Mouse (Mus musculus): Measurements from ENCODE around the gene Cygb. TPM values are rescaled to one million over a fixed set of nuclear protein-coding genes. Genes with fewer than 3 reads are reported as not detected.

The Cygb gene
- total and polyA plus RNA-seq, 2 experiments from 2014 or later = 21.1 to 38.8 TPM

- no peak overlapping the region for H3K27ac ChIP-seq (ENCODE audit: low read depth)
Observed at GRCm38 (mm10) chr11:116599230-116599629, 54.9 kb downstream of the Cygb start.

GRCm38 (mm10) chr11:116598193-116598592 lies 55.9 kb downstream of the Cygb start:
- peaks cover 47% of the 10 kb centered on the region for H3K36me3 ChIP-seq (replicated peaks; ENCODE audit: control insufficient read depth, insufficient read depth, low read length)
- no peak for ATAC-seq (ENCODE audit: insufficient read depth, low read depth)

More at GRCm38 (mm10) chr11:116599230-116599629, 54.9 kb downstream of the Cygb start:
- DNase-seq (ENCODE audit: low spot score) (no peak), ATAC-seq (ENCODE audit: insufficient read depth, low read depth) (no peak)
- H3K4me1 ChIP-seq (ENCODE audit: control insufficient read depth, insufficient read depth) = no peaks in the 10 kb centered on the region
- WGBS = 93% methylated on average over 15 of the region's 15 CpGs
- H3K9me3 ChIP-seq (replicated peaks; ENCODE audit: control insufficient read depth, low read length) = no peaks in the 10 kb centered on the region
- no peak overlapping the region for H3K9ac ChIP-seq (replicated peaks; ENCODE audit: low read depth, low read length)
- no peak for TF ChIP-seq CTCF (IDR thresholded peaks at IDR 0.05; ENCODE audit: low read depth)
- TF ChIP-seq EP300 (IDR thresholded peaks at IDR 0.05; ENCODE audit: low read depth) = no peak
- no peak overlapping the region for H3K4me3 ChIP-seq (ENCODE audit: low read depth, low read length)
- H3K27me3 ChIP-seq (ENCODE audit: control insufficient read depth, insufficient read depth, low read length) = no peaks in the 10 kb centered on the region
- H3K36me3 ChIP-seq (replicated peaks; ENCODE audit: control insufficient read depth, insufficient read depth, low read length) = peaks cover 58% of the 10 kb centered on the region
- H3K4me2 ChIP-seq (ENCODE audit: low read depth, low read length) = no peak overlapping the region

DNA sequence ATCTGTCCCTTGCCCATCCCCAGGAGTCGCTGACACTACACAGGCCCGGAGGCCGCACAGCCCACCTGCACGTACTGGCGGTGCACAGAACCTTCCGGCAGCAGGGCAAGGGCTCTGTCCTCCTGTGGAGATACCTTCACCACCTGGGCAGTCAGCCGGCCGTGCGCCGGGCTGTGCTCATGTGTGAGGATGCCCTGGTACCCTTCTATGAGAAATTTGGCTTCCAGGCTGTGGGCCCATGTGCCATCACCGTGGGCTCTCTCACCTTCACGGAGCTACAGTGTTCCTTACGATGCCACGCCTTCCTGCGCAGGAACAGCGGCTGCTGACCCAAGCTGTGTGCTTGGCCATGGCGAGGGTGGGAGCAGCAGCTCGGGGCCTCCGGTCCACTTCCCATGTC lies 57.3 kb downstream of the Cygb start:
- Histone ChIP-seq H3K27me3 (ENCODE audit: control insufficient read depth, insufficient read depth, low read length) (no peaks in the 10 kb centered on the region), H3K27ac (ENCODE audit: low read depth) (no peak overlapping the region), H3K9ac (replicated peaks; ENCODE audit: low read depth, low read length) (no peak overlapping the region), H3K36me3 (replicated peaks; ENCODE audit: control insufficient read depth, insufficient read depth, low read length) (peaks cover 36% of the 10 kb centered on the region), H3K4me2 (ENCODE audit: low read depth, low read length) (no peak overlapping the region), H3K4me3 (ENCODE audit: low read depth, low read length) (no peak overlapping the region), H3K9me3 (replicated peaks; ENCODE audit: control insufficient read depth, low read length) (no peaks in the 10 kb centered on the region), H3K4me1 (ENCODE audit: control insufficient read depth, insufficient read depth) (no peaks in the 10 kb centered on the region)
- 83% methylated on average over 19 of the region's 19 CpGs for WGBS
- TF ChIP-seq CTCF (IDR thresholded peaks at IDR 0.05; ENCODE audit: low read depth) (no peak), EP300 (IDR thresholded peaks at IDR 0.05; ENCODE audit: low read depth) (no peak)
- no peak for ATAC-seq (ENCODE audit: insufficient read depth, low read depth)
- DNase-seq (ENCODE audit: low spot score) = no peak

More at GRCm38 (mm10) chr11:116598193-116598592, 55.9 kb downstream of the Cygb start:
- H3K4me1 ChIP-seq (ENCODE audit: control insufficient read depth, insufficient read depth) = no peaks in the 10 kb centered on the region
- no peak overlapping the region for H3K27ac ChIP-seq (ENCODE audit: low read depth)
- H3K9ac ChIP-seq (replicated peaks; ENCODE audit: low read depth, low read length) = no peak overlapping the region
- no peak for DNase-seq (ENCODE audit: low spot score)
- 89% methylated on average over 8 of the region's 8 CpGs for WGBS
- no peaks in the 10 kb centered on the region for H3K9me3 ChIP-seq (replicated peaks; ENCODE audit: control insufficient read depth, low read length)
- H3K27me3 ChIP-seq (ENCODE audit: control insufficient read depth, insufficient read depth, low read length) = no peaks in the 10 kb centered on the region
- TF ChIP-seq EP300 (IDR thresholded peaks at IDR 0.05; ENCODE audit: low read depth) = no peak
- TF ChIP-seq CTCF (IDR thresholded peaks at IDR 0.05; ENCODE audit: low read depth) = no peak
- no peak overlapping the region for H3K4me2 ChIP-seq (ENCODE audit: low read depth, low read length)
- H3K4me3 ChIP-seq (ENCODE audit: low read depth, low read length) = no peak overlapping the region

Other genes with a start within 250 kb of the Cygb start
- 10.8 and 11.4 TPM in 2 replicates for gene Rnf157, start 241.3 kb downstream of the Cygb start, total RNA-seq (2014; rRNA removed; ENCODE audit: low replicate concordance)
- gene Rnf157, start 241.3 kb downstream of the Cygb start, polyA plus RNA-seq (2015; fragmentation: Nextera tagmentation; extraction: Ambion mirVana) = 2.2 and 3.5 TPM in 2 replicates
- 48.3 and 161 TPM in 2 replicates for gene Ubald2, start 220.2 kb downstream of the Cygb start, total RNA-seq (2014; rRNA removed; ENCODE audit: low replicate concordance)
- 32.3 and 41.9 TPM in 2 replicates for gene Ubald2, start 220.2 kb downstream of the Cygb start, polyA plus RNA-seq (2015; fragmentation: Nextera tagmentation; extraction: Ambion mirVana)
- 0.23 TPM in 1 of 2 replicates, not detected in the other for gene Qrich2, start 188.1 kb downstream of the Cygb start, total RNA-seq (2014; rRNA removed; ENCODE audit: low replicate concordance)
- not detected in 2 replicates for gene Qrich2, start 188.1 kb downstream of the Cygb start, polyA plus RNA-seq (2015; fragmentation: Nextera tagmentation; extraction: Ambion mirVana)
- gene Prpsap1, start 160.1 kb downstream of the Cygb start, total RNA-seq (2014; rRNA removed; ENCODE audit: low replicate concordance) = 43.3 and 46.6 TPM in 2 replicates
- gene Prpsap1, start 160.1 kb downstream of the Cygb start, polyA plus RNA-seq (2015; fragmentation: Nextera tagmentation; extraction: Ambion mirVana) = 59.2 and 62.2 TPM in 2 replicates
- gene Sphk1, start 123.4 kb downstream of the Cygb start, total RNA-seq (2014; rRNA removed; ENCODE audit: low replicate concordance) = 1.9 and 3.1 TPM in 2 replicates
- gene Sphk1, start 123.4 kb downstream of the Cygb start, polyA plus RNA-seq (2015; fragmentation: Nextera tagmentation; extraction: Ambion mirVana) = 2.0 TPM in 2 replicates
- 17.2 and 34.8 TPM in 2 replicates for gene Ube2o, start 72.9 kb downstream of the Cygb start, total RNA-seq (2014; rRNA removed; ENCODE audit: low replicate concordance)
- gene Ube2o, start 72.9 kb downstream of the Cygb start, polyA plus RNA-seq (2015; fragmentation: Nextera tagmentation; extraction: Ambion mirVana) = 4.1 and 5.2 TPM in 2 replicates
- gene Aanat, start 67.9 kb downstream of the Cygb start, total RNA-seq (2014; rRNA removed; ENCODE audit: low replicate concordance) = not detected in 2 replicates
- gene Aanat, start 67.9 kb downstream of the Cygb start, polyA plus RNA-seq (2015; fragmentation: Nextera tagmentation; extraction: Ambion mirVana) = not detected in 2 replicates
- gene Rhbdf2, start 27.3 kb downstream of the Cygb start, total RNA-seq (2014; rRNA removed; ENCODE audit: low replicate concordance) = 19.0 and 25.5 TPM in 2 replicates
- gene Rhbdf2, start 27.3 kb downstream of the Cygb start, polyA plus RNA-seq (2015; fragmentation: Nextera tagmentation; extraction: Ambion mirVana) = 5.8 and 6.1 TPM in 2 replicates
- gene Prcd, start 779 bp downstream of the Cygb start, total RNA-seq (2014; rRNA removed; ENCODE audit: low replicate concordance) = not detected in 2 replicates
- gene Prcd, start 779 bp downstream of the Cygb start, polyA plus RNA-seq (2015; fragmentation: Nextera tagmentation; extraction: Ambion mirVana) = 2.5 and 2.6 TPM in 2 replicates
- gene St6galnac1, start 121.2 kb upstream of the Cygb start, total RNA-seq (2014; rRNA removed; ENCODE audit: low replicate concordance) = not detected in 2 replicates
- not detected in 2 replicates for gene St6galnac1, start 121.2 kb upstream of the Cygb start, polyA plus RNA-seq (2015; fragmentation: Nextera tagmentation; extraction: Ambion mirVana)
- 6.3 and 17.9 TPM in 2 replicates for gene Mxra7, start 173.7 kb upstream of the Cygb start, total RNA-seq (2014; rRNA removed; ENCODE audit: low replicate concordance)
- gene Mxra7, start 173.7 kb upstream of the Cygb start, polyA plus RNA-seq (2015; fragmentation: Nextera tagmentation; extraction: Ambion mirVana) = 20.0 and 21.7 TPM in 2 replicates
- gene Mettl23, start 189.0 kb upstream of the Cygb start, total RNA-seq (2014; rRNA removed; ENCODE audit: low replicate concordance) = 39.2 and 63.2 TPM in 2 replicates
- 77.1 and 77.6 TPM in 2 replicates for gene Mettl23, start 189.0 kb upstream of the Cygb start, polyA plus RNA-seq (2015; fragmentation: Nextera tagmentation; extraction: Ambion mirVana)
- 24.8 and 29.6 TPM in 2 replicates for gene Jmjd6, start 189.1 kb upstream of the Cygb start, total RNA-seq (2014; rRNA removed; ENCODE audit: low replicate concordance)
- 35.3 and 43.1 TPM in 2 replicates for gene Jmjd6, start 189.1 kb upstream of the Cygb start, polyA plus RNA-seq (2015; fragmentation: Nextera tagmentation; extraction: Ambion mirVana)
- 23.2 and 46.3 TPM in 2 replicates for gene Mfsd11, start 198.1 kb upstream of the Cygb start, total RNA-seq (2014; rRNA removed; ENCODE audit: low replicate concordance)
- 44.5 and 49.7 TPM in 2 replicates for gene Mfsd11, start 198.1 kb upstream of the Cygb start, polyA plus RNA-seq (2015; fragmentation: Nextera tagmentation; extraction: Ambion mirVana)
- gene Srsf2, start 198.8 kb upstream of the Cygb start, total RNA-seq (2014; rRNA removed; ENCODE audit: low replicate concordance) = 157 and 211 TPM in 2 replicates
- 349 and 359 TPM in 2 replicates for gene Srsf2, start 198.8 kb upstream of the Cygb start, polyA plus RNA-seq (2015; fragmentation: Nextera tagmentation; extraction: Ambion mirVana)

Measured in heart, postnatal 0 days (tissue).